Mouse (Mus musculus): Measurements from ENCODE around the gene Cfap97. TPM values are rescaled to one million over a fixed set of nuclear protein-coding genes. Genes with fewer than 3 reads are reported as not detected.
A peak's percentile ranks its signal among the peaks of the same experiment; 100 is the strongest.

Gene Cfap97
- polyA plus RNA-seq, 1 experiment, result 91.9 TPM

GRCm38 (mm10) chr8:46210404-46211315, 59.1 kb downstream of the Cfap97 start, which contains the start of gene Slc25a4:
Gene Slc25a4 (minus strand): TSS chr8:46211284.
- peaks cover 13% of the 10 kb centered on the region for H3K4me1 ChIP-seq (ENCODE audit: control insufficient read depth, insufficient read depth, low read length)
- H3K27me3 ChIP-seq (ENCODE audit: control insufficient read depth, insufficient read depth, low read length), result no peaks in the 10 kb centered on the region; the same call in 1 of the 2 replicates
- TF ChIP-seq CTCF (IDR thresholded peaks at IDR 0.05; ENCODE audit: control insufficient read depth, insufficient read depth, insufficient replicate concordance, low read depth, low read length) (no peak), POLR2A (IDR thresholded peaks at IDR 0.05; ENCODE audit: control insufficient read depth, low read depth, low read length) (peak; percentile 95)
- no peaks in the 10 kb centered on the region for H3K36me3 ChIP-seq (ENCODE audit: control insufficient read depth, insufficient read depth, low read length)
- H3K4me3 ChIP-seq (ENCODE audit: control insufficient read depth, low read depth, low read length), result peak within 1 kb of the TSS; percentile 85
- peak within 1 kb of the TSS; percentile 49 for H3K27ac ChIP-seq (ENCODE audit: control insufficient read depth, insufficient read depth, low read depth, low read length)

GRCm38 (mm10) chr8:46211611-46212071, 60.1 kb downstream of the Cfap97 start:
- TF ChIP-seq POLR2A (IDR thresholded peaks at IDR 0.05; ENCODE audit: control insufficient read depth, low read depth, low read length) (no peak), CTCF (IDR thresholded peaks at IDR 0.05; ENCODE audit: control insufficient read depth, insufficient read depth, insufficient replicate concordance, low read depth, low read length) (no peak)
- peaks cover 13% of the 10 kb centered on the region for H3K4me1 ChIP-seq (ENCODE audit: control insufficient read depth, insufficient read depth, low read length)
- no peaks in the 10 kb centered on the region; the same call in 1 of the 2 replicates for H3K27me3 ChIP-seq (ENCODE audit: control insufficient read depth, insufficient read depth, low read length)
- H3K36me3 ChIP-seq (ENCODE audit: control insufficient read depth, insufficient read depth, low read length), result no peaks in the 10 kb centered on the region
- H3K27ac ChIP-seq (ENCODE audit: control insufficient read depth, insufficient read depth, low read depth, low read length), result peak overlapping the region; percentile 49; the same call in 1 of the 2 replicates
- no peak overlapping the region for H3K4me3 ChIP-seq (ENCODE audit: control insufficient read depth, low read depth, low read length)

GRCm38 (mm10) chr8:46212194-46212593, 60.6 kb downstream of the Cfap97 start:
- H3K4me3 ChIP-seq (ENCODE audit: control insufficient read depth, low read depth, low read length), result no peak overlapping the region
- peaks cover 13% of the 10 kb centered on the region for H3K4me1 ChIP-seq (ENCODE audit: control insufficient read depth, insufficient read depth, low read length)
- H3K27ac ChIP-seq (ENCODE audit: control insufficient read depth, insufficient read depth, low read depth, low read length), result no peak overlapping the region
- H3K36me3 ChIP-seq (ENCODE audit: control insufficient read depth, insufficient read depth, low read length), result no peaks in the 10 kb centered on the region
- H3K27me3 ChIP-seq (ENCODE audit: control insufficient read depth, insufficient read depth, low read length), result no peaks in the 10 kb centered on the region; the same call in 1 of the 2 replicates
- TF ChIP-seq CTCF (IDR thresholded peaks at IDR 0.05; ENCODE audit: control insufficient read depth, insufficient read depth, insufficient replicate concordance, low read depth, low read length) (no peak), POLR2A (IDR thresholded peaks at IDR 0.05; ENCODE audit: control insufficient read depth, low read depth, low read length) (no peak)

GRCm38 (mm10) chr8:46213971-46214480, 62.5 kb downstream of the Cfap97 start:
- H3K27ac ChIP-seq (ENCODE audit: control insufficient read depth, insufficient read depth, low read depth, low read length), result no peak overlapping the region
- no peak overlapping the region for H3K4me3 ChIP-seq (ENCODE audit: control insufficient read depth, low read depth, low read length)
- no peak for TF ChIP-seq POLR2A (IDR thresholded peaks at IDR 0.05; ENCODE audit: control insufficient read depth, low read depth, low read length)
- TF ChIP-seq CTCF (IDR thresholded peaks at IDR 0.05; ENCODE audit: control insufficient read depth, insufficient read depth, insufficient replicate concordance, low read depth, low read length), result no peak
- peaks cover 13% of the 10 kb centered on the region for H3K4me1 ChIP-seq (ENCODE audit: control insufficient read depth, insufficient read depth, low read length)
- H3K27me3 ChIP-seq (ENCODE audit: control insufficient read depth, insufficient read depth, low read length), result no peaks in the 10 kb centered on the region; the same call in 1 of the 2 replicates
- H3K36me3 ChIP-seq (ENCODE audit: control insufficient read depth, insufficient read depth, low read length), result no peaks in the 10 kb centered on the region

- H3K4me1 ChIP-seq (ENCODE audit: control insufficient read depth, insufficient read depth, low read length), result no peaks in the 10 kb centered on the region; the same call in 1 of the 2 replicates
- no peak overlapping the region for H3K27ac ChIP-seq (ENCODE audit: control insufficient read depth, insufficient read depth, low read depth, low read length)
- TF ChIP-seq POLR2A (IDR thresholded peaks at IDR 0.05; ENCODE audit: control insufficient read depth, low read depth, low read length) (no peak), CTCF (IDR thresholded peaks at IDR 0.05; ENCODE audit: control insufficient read depth, insufficient read depth, insufficient replicate concordance, low read depth, low read length) (no peak)
- H3K27me3 ChIP-seq (ENCODE audit: control insufficient read depth, insufficient read depth, low read length), result no peaks in the 10 kb centered on the region; the same call in 1 of the 2 replicates
- no peak overlapping the region; the same call in 1 of the 2 replicates for H3K4me3 ChIP-seq (ENCODE audit: control insufficient read depth, low read depth, low read length)
- no peaks in the 10 kb centered on the region for H3K36me3 ChIP-seq (ENCODE audit: control insufficient read depth, insufficient read depth, low read length)
These were observed 65.3 kb downstream of the Cfap97 start for GRCm38 (mm10) chr8:46216838-46217237.

- Histone ChIP-seq H3K27ac (ENCODE audit: control insufficient read depth, insufficient read depth, low read depth, low read length) (no peak overlapping the region), H3K36me3 (ENCODE audit: control insufficient read depth, insufficient read depth, low read length) (no peaks in the 10 kb centered on the region), H3K27me3 (ENCODE audit: control insufficient read depth, insufficient read depth, low read length) (no peaks in the 10 kb centered on the region), H3K4me3 (ENCODE audit: control insufficient read depth, low read depth, low read length) (no peak overlapping the region), H3K4me1 (ENCODE audit: control insufficient read depth, insufficient read depth, low read length) (no peaks in the 10 kb centered on the region; the same call in 1 of the 2 replicates)
- no peak for TF ChIP-seq CTCF (IDR thresholded peaks at IDR 0.05; ENCODE audit: control insufficient read depth, insufficient read depth, insufficient replicate concordance, low read depth, low read length)
- TF ChIP-seq POLR2A (IDR thresholded peaks at IDR 0.05; ENCODE audit: control insufficient read depth, low read depth, low read length), result no peak
These were observed 69.0 kb downstream of the Cfap97 start for GRCm38 (mm10) chr8:46220566-46220965.

- Histone ChIP-seq H3K4me1 (ENCODE audit: control insufficient read depth, insufficient read depth, low read length) (peaks cover 2% of the 10 kb centered on the region; the same call in 1 of the 2 replicates), H3K27me3 (ENCODE audit: control insufficient read depth, insufficient read depth, low read length) (no peaks in the 10 kb centered on the region), H3K36me3 (ENCODE audit: control insufficient read depth, insufficient read depth, low read length) (no peaks in the 10 kb centered on the region), H3K4me3 (ENCODE audit: control insufficient read depth, low read depth, low read length) (no peak overlapping the region), H3K27ac (ENCODE audit: control insufficient read depth, insufficient read depth, low read depth, low read length) (no peak overlapping the region)
- no peak for TF ChIP-seq POLR2A (IDR thresholded peaks at IDR 0.05; ENCODE audit: control insufficient read depth, low read depth, low read length)
- no peak for TF ChIP-seq CTCF (IDR thresholded peaks at IDR 0.05; ENCODE audit: control insufficient read depth, insufficient read depth, insufficient replicate concordance, low read depth, low read length)
These were observed 73.9 kb downstream of the Cfap97 start for GRCm38 (mm10) chr8:46225501-46225900.
